Mouse (Mus musculus) ES-Bruce4 (cell line): ENCODE results near the gene Tmem242.

Experiments
- CTCF ChIP-seq: IDR thresholded peaks from one replicate; pipeline ENCODE4 v1.8.1; 2011; ENCODE audit warnings: low read depth, low read length
- EP300 ChIP-seq: IDR thresholded peaks from 2 replicates; pipeline ENCODE4 v1.6.1; 2011; ENCODE audit warnings: low read depth, low read length; ENCODE audit not compliant: insufficient read depth
- POLR2A ChIP-seq: IDR thresholded peaks from one replicate; pipeline ENCODE4 v1.8.1; 2011; ENCODE audit warnings: low read length; ENCODE audit not compliant: insufficient read depth

DNA sequence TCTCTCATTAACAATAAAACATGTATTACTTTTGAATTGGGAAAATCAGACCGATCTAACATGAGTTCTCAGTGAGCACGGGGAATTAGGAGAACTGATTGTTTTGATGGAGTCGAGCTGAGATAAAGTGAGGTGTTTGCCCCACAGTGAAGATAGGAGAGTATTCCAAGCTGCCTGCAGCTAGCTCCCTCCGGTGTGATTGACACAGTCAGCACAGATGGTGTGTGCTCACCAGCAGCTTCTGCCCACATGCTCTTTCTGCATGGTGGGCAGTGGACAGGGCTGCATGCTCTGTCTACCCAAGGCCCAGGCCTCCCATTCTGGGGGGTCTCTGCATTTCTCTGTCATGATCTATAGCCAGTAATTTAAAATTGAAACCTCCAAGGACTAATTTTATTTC is 13.6 kb upstream of the Tmem242 start:
- TF ChIP-seq CTCF (no peak), POLR2A (no peak), EP300 (no peak)
